Mouse (Mus musculus): ENCODE measurements around the gene Cdh18. TPM values are rescaled to one million over a fixed set of nuclear protein-coding genes. Genes with fewer than 3 reads are reported as not detected.
"Not testable (repeated sequence)": the region's sequence is repeated elsewhere in the genome, so short reads cannot be mapped to it uniquely, and the experiment has no call there.

Cdh18 gene
- polyA plus RNA-seq, 1 experiment from 2014 or later, result 20.7 TPM

GRCm38 (mm10) chr15:23021151-23021550, 472.3 kb downstream of the Cdh18 start:
- H3K27me3 ChIP-seq (ENCODE audit: control insufficient read depth, insufficient read depth, low read length), result no peaks in the 10 kb centered on the region
- peak; percentile 21; the same call in 1 of the 2 replicates for ATAC-seq (ENCODE audit: low read depth)

GRCm38 (mm10) chr15:23022635-23023034, 473.8 kb downstream of the Cdh18 start:
- Histone ChIP-seq H3K4me1 (ENCODE audit: control insufficient read depth, insufficient read depth, low read length) (no peaks in the 10 kb centered on the region), H3K4me3 (ENCODE audit: low read depth, low read length) (no peak overlapping the region), H3K36me3 (ENCODE audit: control insufficient read depth, insufficient read depth, low read length) (no peaks in the 10 kb centered on the region), H3K4me2 (ENCODE audit: low read depth, low read length) (no peak overlapping the region), H3K9ac (replicated peaks; ENCODE audit: low read depth, low read length) (no peak overlapping the region), H3K27ac (ENCODE audit: low read depth, low read length) (no peak overlapping the region), H3K9me3 (ENCODE audit: control insufficient read depth, low read length) (no peaks in the 10 kb centered on the region), H3K27me3 (ENCODE audit: control insufficient read depth, insufficient read depth, low read length) (no peaks in the 10 kb centered on the region)
- no peak for ATAC-seq (ENCODE audit: low read depth)

More at GRCm38 (mm10) chr15:23021151-23021550, 472.3 kb downstream of the Cdh18 start:
- H3K4me1 ChIP-seq (ENCODE audit: control insufficient read depth, insufficient read depth, low read length), result no peaks in the 10 kb centered on the region
- no peaks in the 10 kb centered on the region for H3K36me3 ChIP-seq (ENCODE audit: control insufficient read depth, insufficient read depth, low read length)
- no peak overlapping the region for H3K9ac ChIP-seq (replicated peaks; ENCODE audit: low read depth, low read length)
- no peak overlapping the region for H3K4me2 ChIP-seq (ENCODE audit: low read depth, low read length)
- H3K4me3 ChIP-seq (ENCODE audit: low read depth, low read length), result no peak overlapping the region
- H3K9me3 ChIP-seq (ENCODE audit: control insufficient read depth, low read length), result no peaks in the 10 kb centered on the region
- 65% methylated on average over 2 of the region's 2 CpGs for WGBS
- H3K27ac ChIP-seq (ENCODE audit: low read depth, low read length), result no peak overlapping the region

GRCm38 (mm10) chr15:23035551-23036207, 486.9 kb downstream of the Cdh18 start:
- Histone ChIP-seq H3K9ac (replicated peaks; ENCODE audit: low read depth, low read length) (peak overlapping the region; percentile 56), H3K4me3 (ENCODE audit: low read depth, low read length) (peak overlapping the region; percentile 47), H3K4me1 (ENCODE audit: control insufficient read depth, insufficient read depth, low read length) (no peaks in the 10 kb centered on the region), H3K4me2 (ENCODE audit: low read depth, low read length) (peak overlapping the region; percentile 58), H3K9me3 (ENCODE audit: control insufficient read depth, low read length) (no peaks in the 10 kb centered on the region), H3K27ac (ENCODE audit: low read depth, low read length) (peak overlapping the region; percentile 45; the same call in 1 of the 2 replicates), H3K27me3 (ENCODE audit: control insufficient read depth, insufficient read depth, low read length) (no peaks in the 10 kb centered on the region), H3K36me3 (ENCODE audit: control insufficient read depth, insufficient read depth, low read length) (no peaks in the 10 kb centered on the region)
- WGBS, result 1% methylated on average over 14 of the region's 14 CpGs
- peak; percentile 78 for ATAC-seq (ENCODE audit: low read depth)

- peak overlapping the region; percentile 45 for H3K27ac ChIP-seq (ENCODE audit: low read depth, low read length)
- peak overlapping the region; percentile 58 for H3K4me2 ChIP-seq (ENCODE audit: low read depth, low read length)
- no peaks in the 10 kb centered on the region for H3K27me3 ChIP-seq (ENCODE audit: control insufficient read depth, insufficient read depth, low read length)
- H3K9me3 ChIP-seq (ENCODE audit: control insufficient read depth, low read length), result no peaks in the 10 kb centered on the region
- no peaks in the 10 kb centered on the region for H3K36me3 ChIP-seq (ENCODE audit: control insufficient read depth, insufficient read depth, low read length)
- H3K9ac ChIP-seq (replicated peaks; ENCODE audit: low read depth, low read length), result peak overlapping the region; percentile 56
- peak; percentile 100 for ATAC-seq (ENCODE audit: low read depth)
- H3K4me1 ChIP-seq (ENCODE audit: control insufficient read depth, insufficient read depth, low read length), result no peaks in the 10 kb centered on the region
- peak overlapping the region; percentile 47 for H3K4me3 ChIP-seq (ENCODE audit: low read depth, low read length)
- 4% methylated on average over 23 of the region's 23 CpGs for WGBS
Observed at GRCm38 (mm10) chr15:23036208-23037065, 487.6 kb downstream of the Cdh18 start.

- H3K9ac ChIP-seq (replicated peaks; ENCODE audit: low read depth, low read length), result no peak overlapping the region
- ATAC-seq (ENCODE audit: low read depth), result no peak
- H3K4me3 ChIP-seq (ENCODE audit: low read depth, low read length), result peak overlapping the region; percentile 47
- no peaks in the 10 kb centered on the region for H3K9me3 ChIP-seq (ENCODE audit: control insufficient read depth, low read length)
- no peaks in the 10 kb centered on the region for H3K27me3 ChIP-seq (ENCODE audit: control insufficient read depth, insufficient read depth, low read length)
- H3K4me1 ChIP-seq (ENCODE audit: control insufficient read depth, insufficient read depth, low read length), result no peaks in the 10 kb centered on the region
- H3K27ac ChIP-seq (ENCODE audit: low read depth, low read length), result no peak overlapping the region
- H3K36me3 ChIP-seq (ENCODE audit: control insufficient read depth, insufficient read depth, low read length), result no peaks in the 10 kb centered on the region
- peak overlapping the region; percentile 58 for H3K4me2 ChIP-seq (ENCODE audit: low read depth, low read length)
Observed at GRCm38 (mm10) chr15:23037561-23037960, 488.7 kb downstream of the Cdh18 start.

GRCm38 (mm10) chr15:23046127-23046785, 497.4 kb downstream of the Cdh18 start:
- no peak overlapping the region for H3K9ac ChIP-seq (replicated peaks; ENCODE audit: low read depth, low read length)
- no peaks in the 10 kb centered on the region for H3K9me3 ChIP-seq (ENCODE audit: control insufficient read depth, low read length)
- H3K4me3 ChIP-seq (ENCODE audit: low read depth, low read length), result no peak overlapping the region
- no peak overlapping the region for H3K4me2 ChIP-seq (ENCODE audit: low read depth, low read length)
- H3K27me3 ChIP-seq (ENCODE audit: control insufficient read depth, insufficient read depth, low read length), result no peaks in the 10 kb centered on the region
- peak; percentile 21; the same call in 1 of the 2 replicates for ATAC-seq (ENCODE audit: low read depth)
- H3K36me3 ChIP-seq (ENCODE audit: control insufficient read depth, insufficient read depth, low read length), result no peaks in the 10 kb centered on the region
- WGBS, result 79% methylated on average over 4 of the region's 4 CpGs
- no peak overlapping the region for H3K27ac ChIP-seq (ENCODE audit: low read depth, low read length)
- no peaks in the 10 kb centered on the region for H3K4me1 ChIP-seq (ENCODE audit: control insufficient read depth, insufficient read depth, low read length)

GRCm38 (mm10) chr15:23052006-23052405, 503.2 kb downstream of the Cdh18 start:
- WGBS, result 89% methylated on average over 2 of the region's 2 CpGs

GRCm38 (mm10) chr15:23085326-23085725, 536.5 kb downstream of the Cdh18 start:
- not testable (repeated sequence) for H3K9ac ChIP-seq (replicated peaks; ENCODE audit: low read depth, low read length); ATAC-seq (ENCODE audit: low read depth); H3K27me3 ChIP-seq (ENCODE audit: control insufficient read depth, insufficient read depth, low read length); H3K36me3 ChIP-seq (ENCODE audit: control insufficient read depth, insufficient read depth, low read length); H3K27ac ChIP-seq (ENCODE audit: low read depth, low read length); H3K4me2 ChIP-seq (ENCODE audit: low read depth, low read length); H3K4me3 ChIP-seq (ENCODE audit: low read depth, low read length); H3K9me3 ChIP-seq (ENCODE audit: control insufficient read depth, low read length); H3K4me1 ChIP-seq (ENCODE audit: control insufficient read depth, insufficient read depth, low read length)
- WGBS, result 84% methylated on average over 1 of the region's 1 CpGs

More at GRCm38 (mm10) chr15:23052006-23052405, 503.2 kb downstream of the Cdh18 start:
- no peaks in the 10 kb centered on the region for H3K27me3 ChIP-seq (ENCODE audit: control insufficient read depth, insufficient read depth, low read length)
- no peaks in the 10 kb centered on the region for H3K36me3 ChIP-seq (ENCODE audit: control insufficient read depth, insufficient read depth, low read length)
- H3K9ac ChIP-seq (replicated peaks; ENCODE audit: low read depth, low read length), result no peak overlapping the region
- H3K4me3 ChIP-seq (ENCODE audit: low read depth, low read length), result no peak overlapping the region
- no peaks in the 10 kb centered on the region for H3K9me3 ChIP-seq (ENCODE audit: control insufficient read depth, low read length)
- no peak overlapping the region for H3K4me2 ChIP-seq (ENCODE audit: low read depth, low read length)
- ATAC-seq (ENCODE audit: low read depth), result no peak
- H3K4me1 ChIP-seq (ENCODE audit: control insufficient read depth, insufficient read depth, low read length), result no peaks in the 10 kb centered on the region
- H3K27ac ChIP-seq (ENCODE audit: low read depth, low read length), result no peak overlapping the region
